Mouse (Mus musculus) telencephalon, adult 2 months (tissue): ENCODE results near the gene Bst2.

Source experiments
- DNase-seq: peaks from one replicate; pipeline ENCODE4 v3.0.0-alpha.2; 2011; ENCODE audit warnings: low read depth, low spot score

Bst2 gene

DNA sequence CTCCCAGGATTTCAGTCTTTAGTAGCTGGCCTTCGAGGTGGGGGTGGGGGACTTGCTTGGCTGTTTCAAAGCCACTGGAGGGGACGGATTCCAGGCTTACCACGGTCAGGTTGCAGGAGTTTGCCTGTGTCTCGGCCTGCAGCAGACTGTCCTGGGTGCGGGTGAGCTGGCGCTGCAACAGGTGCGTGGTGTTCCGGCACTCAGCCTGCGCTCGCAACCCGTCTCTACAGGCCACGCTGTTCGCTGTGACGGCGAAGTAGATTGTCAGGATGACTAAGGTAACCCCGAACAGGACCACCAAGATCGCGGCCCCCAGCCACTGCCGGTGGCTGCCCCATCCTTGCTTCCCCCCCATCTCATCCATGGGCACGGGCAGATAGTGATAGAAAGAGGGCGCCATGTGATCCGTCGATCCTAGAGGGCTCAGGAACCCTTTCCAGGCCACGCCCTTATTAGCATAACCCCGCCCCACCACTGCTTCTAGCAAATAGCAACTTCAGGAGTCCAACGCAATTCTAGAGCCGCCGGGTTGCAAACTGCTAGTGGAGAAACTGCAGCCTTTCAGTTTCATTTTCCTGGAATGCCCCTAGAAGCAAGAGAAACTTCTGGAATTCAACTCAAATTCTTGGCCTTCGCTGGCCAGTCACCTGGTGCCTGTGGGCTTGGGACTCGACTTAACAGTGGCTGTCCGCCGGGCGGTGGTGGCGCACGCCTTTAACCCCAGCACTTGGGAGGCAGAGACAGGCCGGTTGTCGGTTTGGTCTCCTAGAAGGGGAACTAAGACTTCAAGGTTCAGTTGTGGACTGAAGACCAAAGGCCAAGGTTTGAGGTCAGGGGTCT lies at the start of gene Bst2:
Gene Bst2, minus strand, starts transcription at position 429 of the 840 bp plus-strand sequence.
- DNase-seq, result peak; percentile 12

GRCm38 (mm10) chr8:71586891-71587290 lies 49.6 kb upstream of the Bst2 start:
- DNase-seq, result no peak

- DNase-seq, result no peak
Observed at GRCm38 (mm10) chr8:71580201-71580600, 42.9 kb upstream of the Bst2 start.

DNA sequence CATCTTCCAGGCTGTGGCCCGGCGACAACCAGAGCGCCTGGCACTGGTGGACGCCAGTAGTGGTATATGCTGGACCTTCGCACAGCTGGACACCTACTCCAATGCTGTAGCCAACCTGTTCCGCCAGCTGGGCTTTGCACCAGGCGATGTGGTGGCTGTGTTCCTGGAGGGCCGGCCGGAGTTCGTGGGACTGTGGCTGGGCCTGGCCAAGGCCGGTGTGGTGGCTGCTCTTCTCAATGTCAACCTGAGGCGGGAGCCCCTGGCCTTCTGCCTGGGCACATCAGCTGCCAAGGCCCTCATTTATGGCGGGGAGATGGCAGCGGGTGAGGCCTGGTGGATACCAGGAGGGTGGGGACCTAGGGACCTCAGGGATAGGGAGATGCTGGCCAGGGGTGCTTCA lies 42.2 kb upstream of the Bst2 start:
- DNase-seq, result no peak

- no peak for DNase-seq
Observed at GRCm38 (mm10) chr8:71579009-71579408, 41.8 kb upstream of the Bst2 start.

- no peak for DNase-seq
Observed at GRCm38 (mm10) chr8:71577856-71578387, 40.7 kb upstream of the Bst2 start.

DNA sequence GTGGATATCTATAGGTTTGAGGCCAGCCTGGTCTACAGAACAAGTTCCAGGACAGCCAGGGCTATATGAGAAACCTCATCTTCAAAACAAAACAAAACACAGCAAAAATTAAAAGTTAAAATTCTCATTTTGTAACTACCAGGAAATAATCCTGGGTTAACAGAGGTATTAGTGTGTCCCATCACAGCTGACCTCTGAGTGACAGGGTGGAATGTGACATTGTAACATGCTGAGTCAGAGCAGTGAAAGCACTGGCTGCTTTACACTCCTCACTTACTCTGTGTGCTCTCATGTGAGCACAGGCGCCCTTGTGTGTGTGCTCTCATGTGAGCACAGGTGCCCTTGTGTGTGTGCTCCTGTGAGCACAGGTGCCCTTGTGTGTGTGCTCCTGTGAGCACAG lies 37.8 kb upstream of the Bst2 start:
- no peak for DNase-seq

GRCm38 (mm10) chr8:71574426-71574825 lies 37.2 kb upstream of the Bst2 start:
- DNase-seq, result no peak

GRCm38 (mm10) chr8:71572847-71573633 lies 35.8 kb upstream of the Bst2 start:
- peak; percentile 35 for DNase-seq

DNA sequence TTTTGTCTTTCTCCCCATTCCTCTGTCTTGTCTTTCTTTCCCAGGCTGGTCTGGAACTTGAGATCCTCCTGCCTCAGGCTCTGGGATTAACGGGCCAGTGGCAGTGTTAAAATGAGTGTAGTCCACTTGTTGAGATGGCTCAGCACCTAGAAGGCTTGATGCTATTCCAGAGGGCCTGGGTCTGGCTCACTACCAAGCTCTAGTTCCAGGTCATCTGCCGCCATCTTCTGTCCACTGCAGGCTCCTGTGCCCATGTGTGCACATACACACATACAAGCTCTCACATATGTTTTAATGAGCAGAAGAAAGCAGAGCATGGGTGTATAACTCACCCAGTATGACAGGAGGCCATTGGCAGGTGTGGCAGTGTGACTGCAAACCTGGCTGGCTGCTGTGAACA lies 34.8 kb upstream of the Bst2 start:
- no peak for DNase-seq

DNA sequence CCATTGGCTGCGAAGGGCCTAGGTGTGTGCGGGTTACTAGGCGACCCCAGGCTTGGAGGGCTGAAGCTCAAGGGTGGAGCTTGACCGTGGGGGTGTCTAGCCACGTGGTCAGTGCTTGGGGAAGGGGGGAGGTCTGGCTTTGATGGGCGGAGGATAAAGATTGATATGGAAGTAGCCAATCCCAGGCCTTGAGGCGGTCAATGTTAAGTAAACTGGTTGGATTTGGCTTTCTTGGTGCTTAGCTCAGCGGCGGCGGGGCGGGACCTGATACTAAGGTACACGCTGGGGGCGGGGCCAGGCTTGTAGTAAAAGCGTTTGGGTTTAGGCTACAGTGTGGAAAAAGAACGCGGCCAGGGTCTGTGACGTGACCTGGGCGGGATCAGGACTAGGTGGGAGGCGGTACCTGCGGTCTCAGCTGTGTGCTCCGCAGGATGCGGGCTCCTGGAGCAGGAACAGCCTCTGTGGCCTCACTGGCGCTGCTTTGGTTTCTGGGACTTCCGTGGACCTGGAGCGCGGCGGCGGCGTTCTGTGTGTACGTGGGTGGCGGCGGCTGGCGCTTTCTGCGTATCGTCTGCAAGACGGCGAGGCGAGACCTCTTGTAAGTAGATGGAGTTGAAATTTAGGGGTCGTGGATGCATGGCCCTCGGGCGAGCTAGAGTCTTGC lies 33.2 kb upstream of the Bst2 start:
- DNase-seq, result peak; percentile 99

DNA sequence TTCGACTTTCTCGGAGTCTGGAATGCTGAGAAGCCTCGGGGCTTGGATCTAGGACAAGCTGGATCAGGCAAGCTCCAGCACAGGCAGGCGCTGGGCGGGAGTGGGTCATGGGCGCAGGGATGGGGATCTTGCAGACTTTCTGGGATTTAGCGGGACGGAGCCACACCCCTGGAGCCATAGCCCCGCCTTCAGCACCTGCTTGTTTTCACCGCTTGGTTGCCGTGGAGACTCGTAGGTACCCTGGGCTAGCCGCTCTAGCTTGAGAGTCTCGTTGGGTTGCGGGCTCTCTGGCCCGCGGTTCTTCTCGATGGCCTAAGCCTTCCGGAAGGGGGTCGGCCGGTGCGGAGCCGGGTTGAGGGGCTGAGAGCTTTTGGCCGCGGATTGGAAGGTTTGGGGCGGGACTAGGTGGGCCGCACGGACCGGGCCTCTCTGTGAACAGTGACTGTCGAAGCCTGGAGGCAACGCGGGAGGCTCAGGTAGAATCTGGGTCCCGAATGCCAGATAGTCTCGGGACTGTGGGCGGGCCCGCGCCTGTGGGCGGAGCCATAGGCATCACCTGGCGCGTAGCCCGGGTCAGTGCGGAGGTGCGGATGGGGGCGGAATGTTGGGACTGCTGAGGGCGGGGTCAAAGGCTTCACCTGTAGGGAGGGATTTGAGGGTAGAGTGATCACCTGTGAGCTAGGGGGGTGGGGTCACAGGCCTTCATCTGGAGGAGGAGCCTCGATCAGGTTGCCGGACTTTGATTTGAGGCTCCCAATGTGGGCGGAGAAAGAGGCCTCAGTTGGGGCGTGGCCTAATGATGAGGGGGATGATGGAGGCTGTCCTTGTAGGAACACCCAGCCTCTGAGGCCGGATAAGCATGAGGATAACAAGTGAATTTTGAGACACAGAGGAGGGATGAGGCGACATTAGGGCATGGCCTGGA lies 32.4 kb upstream of the Bst2 start:
- peak; percentile 96 for DNase-seq

DNA sequence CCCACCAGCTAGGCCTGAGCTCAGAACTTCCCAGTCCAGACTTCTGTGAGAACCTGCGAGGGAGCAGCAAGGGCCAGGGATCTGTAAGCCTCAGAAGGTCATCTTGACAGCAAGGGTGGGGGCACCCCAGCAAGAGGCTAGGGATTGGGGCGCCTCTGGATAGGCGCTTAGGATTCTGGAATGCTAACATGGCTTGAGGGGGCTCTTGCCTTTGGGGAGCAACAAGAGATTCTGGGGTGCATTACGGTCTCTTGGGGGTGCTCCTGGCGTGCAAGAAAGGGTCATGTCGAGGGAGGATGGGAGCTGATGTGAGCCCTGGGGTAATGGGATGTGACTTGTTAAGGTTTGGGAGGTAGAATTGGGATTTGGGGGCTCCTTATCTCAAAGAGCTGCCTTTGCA lies 31.7 kb upstream of the Bst2 start:
- DNase-seq, result no peak

- DNase-seq, result no peak
Observed at GRCm38 (mm10) chr8:71568387-71568937, 31.2 kb upstream of the Bst2 start, which contains the start of gene Slc27a1. Gene Slc27a1, plus strand, starts transcription at chr8:71568882.

- DNase-seq, result no peak
Observed at GRCm38 (mm10) chr8:71567587-71567986, 30.3 kb upstream of the Bst2 start.

DNA sequence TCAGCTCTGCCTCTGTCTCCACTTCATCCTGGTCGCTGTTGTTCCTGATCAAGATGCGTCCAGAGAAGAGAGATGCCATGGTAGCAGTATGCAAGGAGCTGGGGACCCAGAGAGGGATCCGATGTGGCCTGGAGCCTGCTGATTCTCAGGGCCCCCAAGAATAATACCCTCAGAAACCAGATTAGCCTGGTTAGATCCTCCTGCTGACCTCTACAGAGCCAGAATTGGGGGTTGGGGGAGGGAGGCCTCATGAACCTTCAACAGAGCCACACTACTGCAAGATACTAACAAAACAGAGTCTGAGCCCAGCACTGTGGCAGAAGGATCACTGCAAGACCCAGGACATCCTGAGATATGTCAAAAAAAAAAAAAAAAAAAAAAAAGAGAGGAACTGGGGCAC lies 29.2 kb upstream of the Bst2 start, which contains the start of gene Nxnl1:
Gene Nxnl1, minus strand, starts transcription at position 101 of the 400 bp plus-strand sequence.
- DNase-seq, result no peak

DNA sequence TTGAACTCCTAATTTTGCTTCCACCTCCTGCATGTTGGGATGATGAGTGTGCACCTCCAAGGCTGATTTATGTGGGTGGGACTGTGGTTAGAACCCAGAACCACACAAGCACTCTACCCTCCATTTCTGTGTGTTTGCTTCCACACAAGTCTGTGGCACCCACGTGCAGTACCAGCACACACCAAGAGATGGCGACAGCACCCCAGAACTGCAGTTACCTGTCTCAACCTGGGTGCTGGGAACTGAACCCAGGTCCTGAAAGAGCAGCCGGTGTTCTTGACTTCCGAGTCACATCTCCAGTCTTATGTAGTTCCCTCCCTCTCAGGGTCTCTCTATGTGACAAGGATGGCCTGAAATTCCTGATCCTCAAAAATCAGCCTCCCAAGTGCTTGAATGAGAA lies 26.7 kb upstream of the Bst2 start:
- DNase-seq, result no peak

GRCm38 (mm10) chr8:71562751-71563150 lies 25.5 kb upstream of the Bst2 start:
- no peak for DNase-seq

GRCm38 (mm10) chr8:71561401-71561800 lies 24.1 kb upstream of the Bst2 start:
- peak; percentile 57 for DNase-seq

DNA sequence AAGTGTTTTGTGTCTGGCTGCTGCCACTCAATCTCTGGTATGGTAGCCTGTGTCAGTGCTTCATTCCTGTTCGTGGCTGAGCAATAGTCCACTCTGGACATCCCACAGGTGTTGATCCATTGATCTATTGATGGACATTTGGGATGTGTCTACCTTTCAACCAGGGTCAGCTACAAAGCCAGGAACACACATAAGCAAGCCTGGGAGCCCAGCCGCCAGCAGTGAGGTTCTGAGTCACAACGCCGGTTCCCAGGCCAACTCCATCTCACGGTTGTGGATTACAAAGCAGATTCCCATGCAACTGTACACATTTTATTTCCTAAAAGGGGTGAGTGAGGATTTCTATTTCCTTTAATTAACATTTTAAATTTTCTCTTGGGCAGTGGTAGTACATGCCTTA lies 23.5 kb upstream of the Bst2 start:
- DNase-seq, result no peak
